Mouse (Mus musculus) G1E (cell line): ENCODE results near the gene Rassf4. TPM values are rescaled to one million over a fixed set of nuclear protein-coding genes. Genes with fewer than 3 reads are reported as not detected.
"Not testable (repeated sequence)": the region's sequence is repeated elsewhere in the genome, so short reads cannot be mapped to it uniquely, and the experiment has no call there.

Experiments
- ATAC-seq: 2 replicates; pipeline ENCODE4 v1.8.0; 2016; ENCODE audit warnings: mild to moderate bottlenecking; ENCODE audit not compliant: insufficient number of reproducible peaks, poor library complexity, low FRiP score, severe bottlenecking; ENCODE audit errors: extremely low read depth
- DNase-seq: peaks from one replicate; pipeline ENCODE4 v3.0.0; 2012; ENCODE audit warnings: low spot score
- H3K27me3 ChIP-seq: 2 replicates; pipeline ENCODE4 v1.6.1; 2012; ENCODE audit warnings: mild to moderate bottlenecking, low read length, inconsistent platforms; ENCODE audit not compliant: insufficient read depth
- H3K36me3 ChIP-seq: replicated peaks from 2 replicates; pipeline ENCODE3; 2012; ENCODE audit warnings: mild to moderate bottlenecking, inconsistent platforms
- H3K4me1 ChIP-seq: 2 replicates; pipeline ENCODE4 v1.6.1; 2012; ENCODE audit warnings: low read depth, low read length, inconsistent platforms, mixed read lengths; ENCODE audit not compliant: insufficient read depth
- H3K4me3 ChIP-seq: 2 replicates; pipeline ENCODE4 v1.5.1; 2012; ENCODE audit warnings: low read depth, mild to moderate bottlenecking, inconsistent platforms, low read length, moderate library complexity, mixed read lengths
- H3K9me3 ChIP-seq: replicated peaks from 2 replicates; pipeline ENCODE4 v1.6.1; 2012; ENCODE audit warnings: inconsistent platforms
- CTCF ChIP-seq: IDR thresholded peaks from 2 replicates; pipeline ENCODE4 v1.5.1; 2012; ENCODE audit warnings: low read depth, low read length, inconsistent platforms, mixed read lengths
- GATA1 ChIP-seq: IDR thresholded peaks from 2 replicates; pipeline ENCODE4 v1.6.1; 2012; ENCODE audit warnings: borderline replicate concordance, low read length, inconsistent platforms, mixed read lengths
- GATA2 ChIP-seq: IDR thresholded peaks from 2 replicates; pipeline ENCODE4 v1.6.1; 2012; ENCODE audit warnings: low read depth, low read length, inconsistent platforms, borderline replicate concordance
- POLR2AphosphoS5 ChIP-seq: IDR thresholded peaks from 2 replicates; pipeline ENCODE4 v1.6.1; 2012; ENCODE audit warnings: low read depth, low read length, inconsistent platforms; ENCODE audit not compliant: insufficient replicate concordance
- TAL1 ChIP-seq: conservative IDR thresholded peaks from 2 replicates; pipeline ENCODE4 v1.6.1; 2012; ENCODE audit warnings: low read depth, low read length, inconsistent platforms, mixed read lengths
- polyA plus RNA-seq: library from polyadenylated mRNA; stranded (reverse); fragments of >175 nt; gene quantifications from 2 replicates; pipeline ENCODE4 v1.2.3, GENCODE M21; 2012
- total RNA-seq, 2 experiments: library from RNA; stranded (forward) in 1 of 2; stranded (reverse) in 1 of 2; fragments of 200-1000 nt in 1 of 2; fragments of >200 nt in 1 of 2; fragmentation: Nextera tagmentation in 1 of 2; gene quantifications; 2 replicates each; pipeline ENCODE4 v1.2.3; 2014 to 2017

The Rassf4 gene
- total and polyA plus RNA-seq, 3 experiments = 0.16 TPM; not detected in 2

- Histone ChIP-seq H3K9me3 (peaks cover 13% of the 10 kb centered on the region), H3K4me3 (no peak overlapping the region), H3K36me3 (no peaks in the 10 kb centered on the region), H3K4me1 (no peaks in the 10 kb centered on the region), H3K27me3 (no peaks in the 10 kb centered on the region)
- DNase-seq (no peak), ATAC-seq (no peak)
- TF ChIP-seq POLR2AphosphoS5 (no peak), CTCF (no peak)
Observed at GRCm38 (mm10) chr6:116621318-116622023, 52.3 kb downstream of the Rassf4 start.

- Histone ChIP-seq H3K36me3 (no peaks in the 10 kb centered on the region), H3K9me3 (peaks cover 10% of the 10 kb centered on the region), H3K27me3 (no peaks in the 10 kb centered on the region), H3K4me1 (no peaks in the 10 kb centered on the region), H3K4me3 (no peak overlapping the region)
- no peak for TF ChIP-seq GATA1
- no peak for TF ChIP-seq CTCF
- no peak for TF ChIP-seq GATA2
- no peak for TF ChIP-seq POLR2AphosphoS5
- no peak for TF ChIP-seq TAL1
- ATAC-seq = no peak
- DNase-seq = no peak
Observed at GRCm38 (mm10) chr6:116618073-116618472, 55.7 kb downstream of the Rassf4 start.

- H3K4me3 ChIP-seq = no peak overlapping the region
- TF ChIP-seq TAL1 = no peak
- TF ChIP-seq GATA1 = no peak
- no peaks in the 10 kb centered on the region for H3K36me3 ChIP-seq
- H3K27me3 ChIP-seq = no peaks in the 10 kb centered on the region
- no peak for DNase-seq
- no peaks in the 10 kb centered on the region; the same call in 1 of the 2 replicates for H3K9me3 ChIP-seq
- ATAC-seq = no peak
- H3K4me1 ChIP-seq = no peaks in the 10 kb centered on the region
Observed at GRCm38 (mm10) chr6:116615719-116616118, 58.0 kb downstream of the Rassf4 start.

GRCm38 (mm10) chr6:116607230-116607629, 66.5 kb downstream of the Rassf4 start:
- no peaks in the 10 kb centered on the region for H3K27me3 ChIP-seq
- no peak overlapping the region for H3K4me3 ChIP-seq
- TF ChIP-seq GATA2 = no peak
- TF ChIP-seq POLR2AphosphoS5 = no peak
- no peak for TF ChIP-seq TAL1
- TF ChIP-seq CTCF = no peak
- TF ChIP-seq GATA1 = no peak
- H3K4me1 ChIP-seq = no peaks in the 10 kb centered on the region
- H3K36me3 ChIP-seq = no peaks in the 10 kb centered on the region
- no peaks in the 10 kb centered on the region for H3K9me3 ChIP-seq
- DNase-seq (no peak), ATAC-seq (no peak)

GRCm38 (mm10) chr6:116600969-116601368, 72.8 kb downstream of the Rassf4 start:
- not testable (repeated sequence) for H3K36me3 ChIP-seq, H3K9me3 ChIP-seq, H3K4me1 ChIP-seq, ATAC-seq, DNase-seq, H3K4me3 ChIP-seq, H3K27me3 ChIP-seq

- ATAC-seq (no peak), DNase-seq (no peak)
- Histone ChIP-seq H3K4me1 (no peaks in the 10 kb centered on the region), H3K4me3 (no peak within 1 kb of the TSS), H3K27me3 (no peaks in the 10 kb centered on the region), H3K36me3 (no peaks in the 10 kb centered on the region), H3K9me3 (no peaks in the 10 kb centered on the region)
- no peak for TF ChIP-seq GATA1
- no peak for TF ChIP-seq CTCF
- TF ChIP-seq GATA2 = no peak
- no peak for TF ChIP-seq POLR2AphosphoS5
- TF ChIP-seq TAL1 = no peak
Observed at GRCm38 (mm10) chr6:116584095-116584494, 89.7 kb downstream of the Rassf4 start, which contains the start of gene Olfr215. Gene Olfr215, minus strand, starts transcription at chr6:116584195.

Other genes starting within 250 kb of the Rassf4 start
- gene Alox5, start 212.8 kb downstream of the Rassf4 start, total RNA-seq (2014; fragmentation: Nextera tagmentation) = 73.4 and 102 TPM in 2 replicates
- 87.0 and 92.5 TPM in 2 replicates for gene Alox5, start 212.8 kb downstream of the Rassf4 start, total RNA-seq (2017)
- 22.3 and 24.0 TPM in 2 replicates for gene Alox5, start 212.8 kb downstream of the Rassf4 start, polyA plus RNA-seq
- gene Olfr211, start 184.9 kb downstream of the Rassf4 start, total RNA-seq (2014; fragmentation: Nextera tagmentation) = not detected in 2 replicates
- gene Olfr211, start 184.9 kb downstream of the Rassf4 start, total RNA-seq (2017) = 0.06 and 0.22 TPM in 2 replicates
- not detected in 2 replicates for gene Olfr211, start 184.9 kb downstream of the Rassf4 start, polyA plus RNA-seq
- 0.24 TPM in 1 of 2 replicates, not detected in the other for gene Olfr212, start 167.4 kb downstream of the Rassf4 start, total RNA-seq (2014; fragmentation: Nextera tagmentation)
- gene Olfr212, start 167.4 kb downstream of the Rassf4 start, total RNA-seq (2017) = 0.06 and 0.27 TPM in 2 replicates
- not detected in 2 replicates for gene Olfr212, start 167.4 kb downstream of the Rassf4 start, polyA plus RNA-seq
- not detected in 2 replicates for gene Olfr213, start 135.5 kb downstream of the Rassf4 start, total RNA-seq (2014; fragmentation: Nextera tagmentation)
- gene Olfr213, start 135.5 kb downstream of the Rassf4 start, total RNA-seq (2017) = 0.11 TPM in 1 of 2 replicates, not detected in the other
- gene Olfr213, start 135.5 kb downstream of the Rassf4 start, polyA plus RNA-seq = not detected in 2 replicates
- gene Gm5580, start 122.8 kb downstream of the Rassf4 start, total RNA-seq (2014; fragmentation: Nextera tagmentation) = not detected in 2 replicates
- 0.52 and 0.82 TPM in 2 replicates for gene Gm5580, start 122.8 kb downstream of the Rassf4 start, total RNA-seq (2017)
- gene Gm5580, start 122.8 kb downstream of the Rassf4 start, polyA plus RNA-seq = 0.11 and 0.14 TPM in 2 replicates
- not detected in 2 replicates for gene Olfr214, start 119.7 kb downstream of the Rassf4 start, total RNA-seq (2014; fragmentation: Nextera tagmentation)
- 0.71 TPM in 1 of 2 replicates, not detected in the other for gene Olfr214, start 119.7 kb downstream of the Rassf4 start, total RNA-seq (2017)
- gene Olfr214, start 119.7 kb downstream of the Rassf4 start, polyA plus RNA-seq = not detected in 2 replicates
- not detected in 2 replicates for gene Olfr215, start 89.8 kb downstream of the Rassf4 start, total RNA-seq (2014; fragmentation: Nextera tagmentation)
- gene Olfr215, start 89.8 kb downstream of the Rassf4 start, total RNA-seq (2017) = under 0.01 and 0.05 TPM in 2 replicates
- not detected in 2 replicates for gene Olfr215, start 89.8 kb downstream of the Rassf4 start, polyA plus RNA-seq
- gene Zfp422, start 45.0 kb downstream of the Rassf4 start, total RNA-seq (2014; fragmentation: Nextera tagmentation) = not detected in 2 replicates
- 0.06 and 0.11 TPM in 2 replicates for gene Zfp422, start 45.0 kb downstream of the Rassf4 start, total RNA-seq (2017)
- not detected in 2 replicates for gene Zfp422, start 45.0 kb downstream of the Rassf4 start, polyA plus RNA-seq
- not detected in 2 replicates for gene Depp1, start 23.3 kb downstream of the Rassf4 start, total RNA-seq (2014; fragmentation: Nextera tagmentation)
- gene Depp1, start 23.3 kb downstream of the Rassf4 start, total RNA-seq (2017) = 0.35 TPM in 1 of 2 replicates, not detected in the other
- gene Depp1, start 23.3 kb downstream of the Rassf4 start, polyA plus RNA-seq = not detected in 2 replicates
- 0.30 and 0.34 TPM in 2 replicates for gene Tmem72, start 43.0 kb upstream of the Rassf4 start, total RNA-seq (2014; fragmentation: Nextera tagmentation)
- 0.11 and 0.12 TPM in 2 replicates for gene Tmem72, start 43.0 kb upstream of the Rassf4 start, total RNA-seq (2017)
- gene Tmem72, start 43.0 kb upstream of the Rassf4 start, polyA plus RNA-seq = under 0.01 TPM in 1 of 2 replicates, not detected in the other